Mouse (Mus musculus) CH12.LX (cell line): Measurements from ENCODE around the gene Kcnip3. TPM values are rescaled to one million over a fixed set of nuclear protein-coding genes. Genes with fewer than 3 reads are reported as not detected.

Source experiments
- DNase-seq: peaks from one replicate; pipeline ENCODE4 v3.0.0-alpha.2; 2013; ENCODE audit errors: extremely low read depth
- H3K27ac ChIP-seq: 2 replicates; pipeline ENCODE4 v1.5.1; 2012; ENCODE audit warnings: low read depth, mild to moderate bottlenecking, control low read depth, moderate library complexity; ENCODE audit not compliant: insufficient read depth
- H3K27me3 ChIP-seq: replicated peaks from 2 replicates; pipeline ENCODE3; 2012; ENCODE audit warnings: inconsistent platforms
- H3K36me3 ChIP-seq, 2 experiments: replicated peaks in 1 of 2; 2 replicates each; pipeline versions ENCODE3 to v1.6.1; 2012; ENCODE audit warnings: inconsistent platforms in 1 of 2, low read length in 1 of 2, mild to moderate bottlenecking in 1 of 2, mixed read lengths in 1 of 2, moderate library complexity in 1 of 2; ENCODE audit not compliant: control insufficient read depth in 1 of 2, insufficient read depth in 1 of 2
- H3K4me1 ChIP-seq, 2 experiments: 2 replicates each; pipeline ENCODE4 v1.6.1; 2012; ENCODE audit warnings: inconsistent platforms in 1 of 2, moderate library complexity in 1 of 2; ENCODE audit not compliant: insufficient read depth in 2 of 2, control insufficient read depth in 1 of 2
- H3K4me2 ChIP-seq: 2 replicates; pipeline ENCODE4 v1.6.1; 2012; ENCODE audit warnings: low read depth, mild to moderate bottlenecking, control low read depth; ENCODE audit not compliant: poor library complexity, insufficient read depth, severe bottlenecking
- H3K4me3 ChIP-seq, 3 experiments: fragments of 150-350 bp in 1 of 3; sonication (generic) in 1 of 3; replicated peaks in 1 of 3; 2 replicates each; pipeline versions ENCODE3 to v1.5.1; 2011 to 2012; ENCODE audit warnings: low read depth in 2 of 3, low read length in 2 of 3, mild to moderate bottlenecking in 2 of 3, moderate library complexity in 2 of 3, control low read depth in 1 of 3, improper control_type of control experiment in 1 of 3, inconsistent platforms in 1 of 3, mixed read lengths in 1 of 3; ENCODE audit not compliant: poor library complexity in 1 of 3
- H3K79me2 ChIP-seq: replicated peaks from 2 replicates; pipeline ENCODE4 v1.6.1; 2012; ENCODE audit warnings: mild to moderate bottlenecking, moderate library complexity; ENCODE audit not compliant: control insufficient read depth, poor library complexity, insufficient read depth, severe bottlenecking; ENCODE audit errors: extremely low read depth
- H3K9ac ChIP-seq: 2 replicates; pipeline ENCODE4 v1.6.1; 2012; ENCODE audit warnings: low read depth, mild to moderate bottlenecking, control low read depth, moderate library complexity; ENCODE audit not compliant: insufficient read depth
- H3K9me3 ChIP-seq: replicated peaks from 2 replicates; pipeline ENCODE3; 2012; ENCODE audit warnings: low read length, inconsistent platforms, mixed read lengths
- CHD1 ChIP-seq: IDR thresholded peaks from 2 replicates; pipeline ENCODE4 v1.6.1; 2012; ENCODE audit warnings: low read depth, low read length, improper control_type of control experiment, inconsistent platforms
- CTCF ChIP-seq, 2 experiments: IDR thresholded peaks in 1 of 2; conservative IDR thresholded peaks in 1 of 2; 2 replicates each; pipeline ENCODE4 v1.5.1; 2011 to 2012; ENCODE audit warnings: low read depth in 2 of 2, low read length in 2 of 2, improper control_type of control experiment in 1 of 2, inconsistent platforms in 1 of 2, mild to moderate bottlenecking in 1 of 2, moderate library complexity in 1 of 2
- ELF1 ChIP-seq: IDR thresholded peaks from 2 replicates; pipeline ENCODE4 v1.6.1; 2014; ENCODE audit warnings: low read depth, mild to moderate bottlenecking, inconsistent platforms, low read length, improper control_type of control experiment
- ETS1 ChIP-seq: conservative IDR thresholded peaks from 2 replicates; pipeline ENCODE4 v1.6.1; 2012; ENCODE audit warnings: low read depth, mild to moderate bottlenecking, inconsistent platforms, low read length, improper control_type of control experiment, moderate library complexity
- HCFC1 ChIP-seq: IDR thresholded peaks from 2 replicates; pipeline ENCODE4 v1.6.1; 2012; ENCODE audit warnings: low read depth, mild to moderate bottlenecking, inconsistent platforms, low read length, improper control_type of control experiment
- MAFK ChIP-seq: IDR thresholded peaks from 2 replicates; pipeline ENCODE4 v1.6.1; 2011; ENCODE audit warnings: low read length, improper control_type of control experiment; ENCODE audit not compliant: insufficient replicate concordance
- MAX ChIP-seq: IDR thresholded peaks from 2 replicates; pipeline ENCODE4 v1.6.1; 2011; ENCODE audit warnings: low read length, improper control_type of control experiment
- MAZ ChIP-seq: IDR thresholded peaks from 2 replicates; pipeline ENCODE4 v1.6.1; 2012; ENCODE audit warnings: low read depth, mild to moderate bottlenecking, inconsistent platforms, low read length, improper control_type of control experiment, moderate library complexity
- MEF2A ChIP-seq: IDR thresholded peaks from 2 replicates; pipeline ENCODE4 v1.6.1; 2014; ENCODE audit warnings: low read depth, mild to moderate bottlenecking, inconsistent platforms, low read length, improper control_type of control experiment, borderline replicate concordance
- MXI1 ChIP-seq: IDR thresholded peaks from 2 replicates; pipeline ENCODE4 v1.6.1; 2011; ENCODE audit warnings: mild to moderate bottlenecking, low read depth, low read length, improper control_type of control experiment
- NRF1 ChIP-seq: IDR thresholded peaks from 2 replicates; pipeline ENCODE4 v1.6.1; 2014; ENCODE audit warnings: low read depth, mild to moderate bottlenecking, inconsistent platforms, low read length, improper control_type of control experiment, moderate library complexity
- PAX5 ChIP-seq: IDR thresholded peaks from 2 replicates; pipeline ENCODE4 v1.6.1; 2012; ENCODE audit warnings: low read length, inconsistent platforms, mixed read lengths
- RAD21 ChIP-seq: IDR thresholded peaks from 2 replicates; pipeline ENCODE4 v1.6.1; 2011; ENCODE audit warnings: low read depth, mild to moderate bottlenecking, low read length, improper control_type of control experiment, moderate library complexity
- TCF12 ChIP-seq: IDR thresholded peaks from 2 replicates; pipeline ENCODE4 v1.6.1; 2014; ENCODE audit warnings: low read depth, mild to moderate bottlenecking, inconsistent platforms, low read length, improper control_type of control experiment
- ZC3H11A ChIP-seq: IDR thresholded peaks from 2 replicates; pipeline ENCODE4 v1.6.1; 2012; ENCODE audit warnings: low read depth, mild to moderate bottlenecking, inconsistent platforms, low read length, improper control_type of control experiment
- ZKSCAN1 ChIP-seq: IDR thresholded peaks from 2 replicates; pipeline ENCODE4 v1.6.1; 2012; ENCODE audit warnings: low read depth, inconsistent platforms, low read length, improper control_type of control experiment, borderline replicate concordance
- ZNF384 ChIP-seq: IDR thresholded peaks from 2 replicates; pipeline ENCODE4 v1.6.1; 2012; ENCODE audit warnings: low read depth, low read length, improper control_type of control experiment, inconsistent platforms
- dilution Hi-C: fragments of 300-500 bp; cut with MboI; formaldehyde crosslinking; loops from 2 replicates; pipeline ENCODE4 v1.14.3; 2020; ENCODE audit warnings: low sequenced_read_pairs; ENCODE audit not compliant: extremely low pct_unique_long_range_greater_than_20kb, extremely low pct_ligation_motif_present
- in situ Hi-C: fragments of 300-500 bp; cut with MboI; formaldehyde crosslinking; loops from 3 replicates; pipeline ENCODE4 v1.14.3; 2019; ENCODE audit warnings: low sequenced_read_pairs, low pct_ligation_motif_present, low pct_unique_long_range_greater_than_20kb, mixed read lengths
- polyA plus RNA-seq: library from polyadenylated mRNA; unstranded; fragments of >175 nt; gene quantifications from 2 replicates; pipeline ENCODE4 v1.2.1, GENCODE M21; 2012; ENCODE audit warnings: low read depth; ENCODE audit not compliant: insufficient read length
- total RNA-seq, 2 experiments: library from RNA; depleted of rRNA; stranded (reverse); fragments of 300-350 nt in 1 of 2; fragments of >200 nt in 1 of 2; gene quantifications; 2 replicates each; pipeline ENCODE4 v1.2.3; 2012 to 2014

Kcnip3 gene
- total and polyA plus RNA-seq, 3 experiments, result not detected

DNA sequence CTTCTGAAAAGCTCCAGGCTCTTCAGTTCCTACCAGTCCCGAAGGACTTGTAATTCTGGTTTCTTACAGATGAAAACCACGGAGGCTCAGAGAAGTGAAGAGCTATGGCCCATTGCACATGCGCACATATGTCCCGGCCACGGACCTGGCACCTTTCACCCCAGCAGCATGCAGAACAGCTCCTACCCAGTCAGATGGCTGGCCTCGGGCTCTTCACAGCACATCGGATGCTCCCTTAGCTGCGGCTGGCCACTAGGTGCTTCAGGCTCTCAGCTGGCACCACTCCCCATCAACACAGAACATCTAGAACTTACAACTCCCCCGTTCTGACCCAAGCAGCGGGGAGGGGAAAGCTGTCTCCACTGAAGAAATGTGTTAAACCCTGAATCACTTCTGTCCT, 42.1 kb downstream of the Kcnip3 start:
- TF ChIP-seq NRF1 (peak; percentile 58), PAX5 (no peak)
- TF ChIP-seq, all 38 proteins: peak for 1
- Histone ChIP-seq H3K4me2 (no peak overlapping the region), H3K9ac (no peak overlapping the region), H3K4me3 (no peak overlapping the region), H3K27ac (no peak overlapping the region), H3K79me2 (no peaks in the 10 kb centered on the region), H3K9me3 (peaks cover 2% of the 10 kb centered on the region), H3K36me3 (no peaks in the 10 kb centered on the region), H3K27me3 (peaks cover 87% of the 10 kb centered on the region), H3K4me1 (0 out of 4 replicates have a peak, but pooled peaks cover 0 to 9% of the 10 kb centered on the region in 2 experiments)
- dilution Hi-C loops (no loop called here), in situ Hi-C loops (loop anchor here (25.0 kb wide), 1 partner anchor 208 kb away; no protein-coding TSS in a partner anchor)
- no peak for DNase-seq

DNA sequence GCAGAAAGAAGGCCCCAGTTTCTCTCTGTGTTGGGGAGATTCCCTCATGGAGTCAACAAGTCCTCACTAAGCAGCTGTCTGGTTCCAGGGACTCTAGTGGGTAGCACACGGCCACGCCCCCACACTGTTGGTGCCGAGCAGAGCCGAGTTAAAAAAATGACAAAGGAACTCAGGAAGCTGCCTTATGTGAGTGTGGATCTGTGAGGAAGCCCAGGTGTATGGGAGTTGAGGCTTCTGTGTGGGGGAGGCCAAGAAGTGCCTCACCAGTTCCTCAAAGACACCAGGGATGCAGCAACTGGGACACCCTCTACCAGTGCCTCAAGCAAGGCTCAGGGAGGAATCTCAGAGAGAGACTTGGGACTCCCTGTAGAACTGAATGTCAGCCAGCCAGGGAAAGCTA, 42.7 kb downstream of the Kcnip3 start:
- no peak overlapping the region for H3K27ac ChIP-seq
- no peaks in the 10 kb centered on the region for H3K79me2 ChIP-seq
- 0 out of 4 replicates have a peak, but pooled peaks cover 0 to 6% of the 10 kb centered on the region in 2 experiments for H3K4me1 ChIP-seq
- dilution Hi-C loops (no loop called here), in situ Hi-C loops (loop anchor here (25.0 kb wide), 1 partner anchor 208 kb away; no protein-coding TSS in a partner anchor)
- no peak overlapping the region for H3K9ac ChIP-seq
- no peak for TF ChIP-seq MAZ
- no peak for TF ChIP-seq ETS1
- TF ChIP-seq CHD1, result no peak
- TF ChIP-seq ZNF384, result no peak
- TF ChIP-seq MEF2A, result no peak
- TF ChIP-seq MAFK, result no peak
- no peak for TF ChIP-seq CTCF (conservative IDR thresholded peaks at IDR 0.05 in 1 of 2, IDR thresholded peaks at IDR 0.05 in 1 of 2; ENCODE audit: low read depth in 2 of 2, low read length in 2 of 2)
- TF ChIP-seq MXI1, result no peak
- TF ChIP-seq RAD21, result no peak
- no peak for TF ChIP-seq HCFC1
- TF ChIP-seq ZC3H11A, result no peak
- TF ChIP-seq TCF12, result no peak
- TF ChIP-seq ZKSCAN1, result no peak
- TF ChIP-seq ELF1, result no peak
- no peak for TF ChIP-seq MAX
- no peak for DNase-seq
- H3K4me2 ChIP-seq, result no peak overlapping the region
- peaks cover 85% of the 10 kb centered on the region for H3K27me3 ChIP-seq
- H3K9me3 ChIP-seq, result peaks cover 2% of the 10 kb centered on the region
- no peaks in the 10 kb centered on the region for H3K36me3 ChIP-seq
- no peak overlapping the region for H3K4me3 ChIP-seq
